Mouse (Mus musculus) erythroblast, embryonic 14.5 days (primary cell): ENCODE measurements around the gene Pnpla8. TPM values are rescaled to one million over a fixed set of nuclear protein-coding genes. Genes with fewer than 3 reads are reported as not detected.

Experiments used
- H3K27me3 ChIP-seq: 2 replicates; pipeline ENCODE4 v1.6.1; 2012; ENCODE audit warnings: inconsistent platforms; ENCODE audit not compliant: control insufficient read depth
- H3K36me3 ChIP-seq: 2 replicates; pipeline ENCODE4 v1.6.1; 2012; ENCODE audit warnings: mild to moderate bottlenecking, inconsistent platforms; ENCODE audit not compliant: control insufficient read depth
- H3K4me1 ChIP-seq: 2 replicates; pipeline ENCODE4 v1.6.1; 2012; ENCODE audit warnings: inconsistent platforms; ENCODE audit not compliant: control insufficient read depth
- H3K4me3 ChIP-seq: replicated peaks from 2 replicates; pipeline ENCODE3; 2012; ENCODE audit warnings: moderate library complexity, mild to moderate bottlenecking, inconsistent platforms
- H3K9me3 ChIP-seq: 2 replicates; pipeline ENCODE4 v1.6.1; 2012; ENCODE audit warnings: low read length, inconsistent platforms, mixed read lengths; ENCODE audit not compliant: control insufficient read depth
- GATA1 ChIP-seq: IDR thresholded peaks from 2 replicates; pipeline ENCODE4 v1.6.1; 2012; ENCODE audit warnings: low read length, inconsistent platforms, mixed read lengths
- TAL1 ChIP-seq: IDR thresholded peaks from 3 replicates; pipeline ENCODE4 v1.6.1; 2012; ENCODE audit warnings: low read length, inconsistent platforms, mixed read lengths
- polyA plus RNA-seq: library from polyadenylated mRNA; stranded (reverse); fragments of >175 nt; gene quantifications from 2 replicates; pipeline ENCODE4 v1.2.3, GENCODE M21; 2012

The Pnpla8 gene
- polyA plus RNA-seq, 1 experiment = 0.71 TPM

GRCm38 (mm10) chr12:44304012-44304411 lies 82.8 kb downstream of the Pnpla8 start:
- Histone ChIP-seq H3K36me3 (peaks cover 39% of the 10 kb centered on the region), H3K9me3 (no peaks in the 10 kb centered on the region), H3K4me3 (no peak overlapping the region), H3K4me1 (no peaks in the 10 kb centered on the region), H3K27me3 (no peaks in the 10 kb centered on the region)
- TF ChIP-seq GATA1 = no peak
- no peak for TF ChIP-seq TAL1

GRCm38 (mm10) chr12:44304869-44305268 lies 83.7 kb downstream of the Pnpla8 start:
- H3K4me3 ChIP-seq = no peak overlapping the region
- TF ChIP-seq GATA1 (no peak), TAL1 (no peak)
- H3K27me3 ChIP-seq = no peaks in the 10 kb centered on the region

GRCm38 (mm10) chr12:44308221-44308620 lies 87.1 kb downstream of the Pnpla8 start:
- H3K36me3 ChIP-seq = peaks cover 48% of the 10 kb centered on the region
- no peak overlapping the region for H3K4me3 ChIP-seq
- no peaks in the 10 kb centered on the region for H3K27me3 ChIP-seq
- H3K9me3 ChIP-seq = no peaks in the 10 kb centered on the region
- H3K4me1 ChIP-seq = no peaks in the 10 kb centered on the region
- TF ChIP-seq GATA1 = no peak
- no peak for TF ChIP-seq TAL1

More at GRCm38 (mm10) chr12:44304869-44305268, 83.7 kb downstream of the Pnpla8 start:
- Histone ChIP-seq H3K9me3 (no peaks in the 10 kb centered on the region), H3K4me1 (no peaks in the 10 kb centered on the region), H3K36me3 (peaks cover 41% of the 10 kb centered on the region)

- H3K27me3 ChIP-seq = no peaks in the 10 kb centered on the region
- no peak for TF ChIP-seq TAL1
- no peak overlapping the region for H3K4me3 ChIP-seq
- no peaks in the 10 kb centered on the region for H3K4me1 ChIP-seq
- no peaks in the 10 kb centered on the region for H3K9me3 ChIP-seq
- H3K36me3 ChIP-seq = peaks cover 23% of the 10 kb centered on the region
Observed at GRCm38 (mm10) chr12:44315212-44315611, 94.0 kb downstream of the Pnpla8 start.

- Histone ChIP-seq H3K9me3 (no peaks in the 10 kb centered on the region), H3K4me1 (0 out of 2 replicates have a peak, but pooled peaks cover 2% of the 10 kb centered on the region), H3K27me3 (peaks cover 29% of the 10 kb centered on the region), H3K4me3 (no peak overlapping the region), H3K36me3 (no peaks in the 10 kb centered on the region)
- TF ChIP-seq GATA1 (no peak), TAL1 (no peak)
Observed at GRCm38 (mm10) chr12:44325091-44325490, 103.9 kb downstream of the Pnpla8 start.

- Histone ChIP-seq H3K27me3 (peaks cover 44% of the 10 kb centered on the region), H3K9me3 (no peaks in the 10 kb centered on the region), H3K36me3 (no peaks in the 10 kb centered on the region), H3K4me3 (no peak overlapping the region), H3K4me1 (0 out of 2 replicates have a peak, but pooled peaks cover 2% of the 10 kb centered on the region)
- TF ChIP-seq TAL1 (no peak), GATA1 (no peak)
Observed at GRCm38 (mm10) chr12:44327452-44327851, 106.3 kb downstream of the Pnpla8 start.

GRCm38 (mm10) chr12:44328381-44329315 lies 107.5 kb downstream of the Pnpla8 start, which contains the start of gene Nrcam:
Gene Nrcam (plus strand): TSS chr12:44328885.
- H3K9me3 ChIP-seq = no peaks in the 10 kb centered on the region
- H3K36me3 ChIP-seq = no peaks in the 10 kb centered on the region
- 0 out of 2 replicates have a peak, but pooled peaks cover 2% of the 10 kb centered on the region for H3K4me1 ChIP-seq
- H3K27me3 ChIP-seq = peaks cover 44% of the 10 kb centered on the region
- TF ChIP-seq GATA1 (no peak), TAL1 (no peak)
- H3K4me3 ChIP-seq = peak within 1 kb of the TSS; percentile 43

GRCm38 (mm10) chr12:44329316-44330215 lies 108.4 kb downstream of the Pnpla8 start:
- Histone ChIP-seq H3K9me3 (no peaks in the 10 kb centered on the region), H3K4me3 (peak overlapping the region; percentile 43), H3K36me3 (no peaks in the 10 kb centered on the region), H3K27me3 (peaks cover 44% of the 10 kb centered on the region), H3K4me1 (0 out of 2 replicates have a peak, but pooled peaks cover 2% of the 10 kb centered on the region)
- TF ChIP-seq TAL1 (no peak), GATA1 (no peak)
